Mouse (Mus musculus) cerebellum, adult 11 months (tissue): ENCODE data around the gene Galm.
"Not testable (repeated sequence)": the region's sequence is repeated elsewhere in the genome, so short reads cannot be mapped to it uniquely, and the experiment has no call there.

ENCODE experiments used
- DNase-seq: peaks from one replicate; pipeline ENCODE4 v3.0.0; 2022

The Galm gene

GRCm38 (mm10) chr17:80167436-80167835 lies 40.2 kb downstream of the Galm start:
- DNase-seq = no peak

- DNase-seq = no peak
These were observed 40.6 kb downstream of the Galm start for GRCm38 (mm10) chr17:80167851-80168251.

DNA sequence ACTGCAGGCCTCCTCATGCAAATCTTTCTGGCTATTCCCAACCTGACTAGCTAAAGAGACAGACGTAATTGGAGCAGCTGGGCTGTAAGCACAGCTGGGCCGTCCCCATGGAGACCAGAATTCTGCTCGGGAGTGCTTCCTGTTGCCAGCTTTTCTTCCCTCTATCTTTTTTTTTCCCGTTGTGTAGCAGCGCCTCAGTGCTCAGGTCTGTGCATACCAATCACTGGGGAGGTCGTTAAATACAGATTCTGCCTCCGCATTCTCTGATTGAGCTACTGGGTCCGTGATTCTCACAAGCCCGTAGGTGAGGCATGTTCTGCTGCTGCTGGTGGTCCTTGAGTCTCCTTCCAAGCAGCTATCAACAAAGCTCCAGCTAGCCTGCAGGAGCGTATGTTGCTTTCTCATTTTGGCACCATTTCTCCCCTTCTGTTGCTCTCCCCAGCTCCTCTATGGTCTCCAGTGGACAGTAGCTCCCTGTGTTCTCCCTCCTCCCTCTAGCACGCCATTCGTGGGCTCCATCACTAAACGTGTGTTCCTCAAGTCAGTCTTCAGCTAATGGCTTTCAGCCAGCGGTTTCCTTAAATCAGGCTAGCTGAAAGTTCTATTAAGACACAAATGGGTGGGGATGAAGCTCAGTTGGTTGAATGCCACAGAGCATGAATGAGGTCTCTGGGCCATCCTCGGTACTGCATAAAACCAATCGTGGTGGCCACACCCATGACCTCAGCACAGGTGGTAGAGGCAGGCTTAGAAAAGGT lies 41.3 kb downstream of the Galm start:
- peak; percentile 45 for DNase-seq

- DNase-seq = no peak
These were observed 42.5 kb downstream of the Galm start for GRCm38 (mm10) chr17:80169792-80170191.

DNA sequence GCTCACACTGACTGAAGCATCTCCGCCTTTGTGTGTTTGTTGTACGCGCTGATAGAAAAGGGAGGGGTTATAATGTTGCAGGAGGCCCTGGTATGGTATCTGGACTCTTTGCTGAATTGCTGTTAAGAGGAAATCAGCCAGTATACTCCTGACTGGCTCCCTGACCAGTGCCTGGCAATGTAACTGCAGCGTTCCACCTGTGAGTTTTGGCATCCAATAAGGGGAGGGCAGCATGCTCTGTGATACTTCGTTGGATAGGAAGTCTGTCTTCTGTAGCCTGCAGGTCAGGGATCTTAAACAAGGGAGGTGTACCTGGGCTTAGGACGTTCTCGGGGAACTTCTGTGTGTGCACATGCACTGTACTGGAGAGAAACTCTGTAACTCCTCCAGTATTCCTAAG lies 43.7 kb downstream of the Galm start:
- peak; percentile 58 for DNase-seq

DNA sequence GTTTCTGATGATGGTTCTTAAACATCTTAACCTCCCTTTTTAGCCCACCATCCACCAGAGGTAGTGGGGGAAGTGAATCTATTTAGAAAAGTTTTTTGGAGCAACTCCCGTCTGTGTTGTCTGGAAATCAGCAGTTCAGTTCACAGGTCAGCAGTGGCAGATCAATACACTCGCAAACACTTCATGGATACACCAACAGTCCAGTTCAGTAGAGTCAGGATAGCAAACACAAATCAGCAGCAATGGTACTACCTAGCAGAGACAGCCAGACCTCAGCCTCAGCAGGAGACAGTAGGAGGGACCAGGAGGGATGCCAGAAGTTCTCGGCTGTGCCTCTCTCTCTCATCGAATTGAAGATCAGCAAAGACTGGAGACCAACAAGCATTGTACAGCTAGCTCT lies 44.7 kb downstream of the Galm start:
- no peak for DNase-seq

- DNase-seq = no peak
These were observed 45.5 kb downstream of the Galm start for GRCm38 (mm10) chr17:80172761-80173160.

- no peak for DNase-seq
These were observed 46.4 kb downstream of the Galm start for GRCm38 (mm10) chr17:80173708-80174107.

DNA sequence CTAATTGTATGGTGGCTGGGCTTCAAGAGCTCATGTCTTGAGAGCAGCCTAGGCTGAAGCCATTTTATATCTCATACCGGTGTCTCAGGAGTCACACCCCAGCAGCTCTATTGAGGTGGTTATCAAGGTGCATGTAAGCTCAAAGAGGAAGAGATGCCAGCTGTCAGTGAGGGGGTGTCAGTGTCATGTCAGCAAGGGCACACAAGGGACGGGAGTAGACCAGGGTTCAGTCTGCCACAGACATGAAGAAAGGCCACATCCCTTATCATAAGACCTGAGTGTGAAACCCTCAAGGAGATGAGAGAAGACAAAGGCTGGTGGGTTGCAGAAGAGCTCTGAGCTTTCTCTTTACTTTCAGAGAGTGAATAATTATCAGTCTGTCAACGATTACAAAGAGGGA lies 46.9 kb downstream of the Galm start:
- DNase-seq = no peak

- DNase-seq = no peak
These were observed 47.6 kb downstream of the Galm start for GRCm38 (mm10) chr17:80174699-80175385.

DNA sequence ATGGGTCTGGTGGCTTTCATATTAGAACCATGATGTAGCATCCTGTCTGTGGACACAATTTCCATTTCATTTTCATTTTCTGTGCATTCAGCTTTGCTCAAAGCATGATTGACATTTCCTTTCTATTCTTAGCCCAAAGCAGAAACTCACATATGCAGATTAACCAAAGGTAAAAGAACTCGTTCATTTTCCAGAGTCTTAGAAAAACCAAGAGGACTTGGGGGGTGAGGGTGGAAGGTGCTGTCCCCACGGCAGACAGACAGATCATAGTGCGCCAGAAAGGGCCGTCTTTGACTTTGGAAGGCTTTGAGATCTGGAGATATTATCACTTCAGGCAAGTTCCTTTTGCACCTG lies 48.1 kb downstream of the Galm start:
- DNase-seq = no peak

DNA sequence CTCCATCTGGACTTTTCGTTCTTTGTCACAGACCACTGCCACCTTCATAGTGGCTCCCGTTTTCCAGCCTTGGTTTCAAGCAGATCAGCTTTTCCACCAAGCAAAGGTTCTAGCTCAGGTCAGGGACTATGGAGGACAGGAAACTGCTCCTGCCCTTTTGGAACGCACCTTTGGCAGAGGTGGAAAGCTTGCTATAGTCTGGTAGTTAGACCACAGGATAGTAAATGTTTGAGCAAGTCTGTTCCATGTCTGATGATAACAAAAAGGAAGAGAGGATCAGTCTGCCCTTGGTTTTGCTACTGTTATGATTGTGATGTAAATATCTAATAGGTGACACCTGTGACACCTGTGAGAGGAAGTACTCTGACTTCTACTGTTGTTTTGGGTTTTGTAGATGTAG lies 48.7 kb downstream of the Galm start:
- DNase-seq = no peak

DNA sequence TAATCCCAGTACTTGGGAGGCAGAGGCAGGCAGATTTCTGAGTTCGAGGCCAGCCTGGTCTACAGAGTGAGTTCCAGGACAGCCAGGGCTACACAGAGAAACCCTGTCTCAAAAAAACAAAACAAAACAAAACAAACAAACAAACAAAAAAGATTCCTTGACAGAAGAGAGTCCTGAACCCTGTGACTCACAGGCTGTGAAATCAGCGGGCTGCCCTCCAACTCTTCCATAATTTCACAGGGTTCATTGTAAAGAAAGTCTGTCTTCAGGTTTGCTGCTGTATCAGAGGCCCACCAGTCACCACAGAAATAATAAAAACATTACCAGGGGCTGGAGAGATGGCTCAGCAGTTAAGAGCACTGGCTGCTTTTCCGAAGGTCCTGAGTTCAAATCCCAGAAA lies 51.6 kb downstream of the Galm start:
- not testable (repeated sequence) for DNase-seq

GRCm38 (mm10) chr17:80179959-80180358 lies 52.7 kb downstream of the Galm start:
- DNase-seq = peak; percentile 67

GRCm38 (mm10) chr17:80180468-80180867 lies 53.2 kb downstream of the Galm start:
- no peak for DNase-seq

DNA sequence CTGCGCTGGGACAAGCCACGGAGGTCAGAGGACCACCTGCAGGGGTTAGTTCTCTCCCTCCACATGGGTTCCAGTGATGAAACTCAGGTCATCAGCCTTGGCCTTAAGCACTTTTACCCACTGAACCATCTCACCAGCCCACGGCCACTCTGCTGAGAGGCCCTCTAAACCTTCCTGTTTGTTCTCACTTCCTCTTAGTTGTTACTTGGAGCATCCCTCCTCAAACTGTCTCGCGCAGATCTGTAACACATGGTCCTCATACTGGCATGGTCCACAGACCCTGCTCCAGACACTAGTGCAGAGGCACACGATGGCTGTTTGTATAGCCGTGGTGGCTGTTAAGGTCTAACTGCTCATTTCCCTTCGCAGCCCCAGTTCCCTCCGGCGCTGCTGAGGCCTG lies 56.3 kb downstream of the Galm start:
- DNase-seq = no peak

GRCm38 (mm10) chr17:80193075-80193474 lies 65.8 kb downstream of the Galm start:
- DNase-seq = no peak

DNA sequence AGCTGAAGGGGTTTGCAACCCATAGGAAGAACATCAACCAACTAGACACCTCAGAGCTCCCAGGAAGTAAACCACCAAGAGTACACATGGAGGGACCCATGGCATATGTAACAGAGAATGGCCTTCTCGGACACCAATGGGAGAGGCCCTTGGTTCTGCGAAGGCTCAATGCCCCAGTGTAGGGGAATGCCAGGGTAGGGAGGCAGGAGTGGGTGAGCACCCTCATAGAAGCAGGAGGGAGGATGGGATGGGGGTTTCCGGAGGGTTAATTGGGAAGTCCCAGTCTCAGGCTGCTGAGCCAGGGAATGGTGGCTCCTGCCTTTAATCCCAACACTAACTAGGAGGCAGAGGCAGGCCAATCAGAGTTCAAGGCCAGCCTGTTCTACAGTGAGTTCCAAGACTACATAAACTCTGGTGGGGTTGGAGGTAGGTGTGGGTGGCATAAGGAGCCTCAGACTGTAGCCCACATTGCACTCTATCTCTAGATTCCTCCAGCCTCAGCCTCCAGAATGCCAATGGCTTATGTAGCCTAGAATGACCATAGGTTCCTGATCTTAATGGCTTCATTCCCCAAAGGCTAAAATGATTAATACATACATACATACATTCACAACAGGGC lies 72.0 kb downstream of the Galm start:
- no peak for DNase-seq

DNA sequence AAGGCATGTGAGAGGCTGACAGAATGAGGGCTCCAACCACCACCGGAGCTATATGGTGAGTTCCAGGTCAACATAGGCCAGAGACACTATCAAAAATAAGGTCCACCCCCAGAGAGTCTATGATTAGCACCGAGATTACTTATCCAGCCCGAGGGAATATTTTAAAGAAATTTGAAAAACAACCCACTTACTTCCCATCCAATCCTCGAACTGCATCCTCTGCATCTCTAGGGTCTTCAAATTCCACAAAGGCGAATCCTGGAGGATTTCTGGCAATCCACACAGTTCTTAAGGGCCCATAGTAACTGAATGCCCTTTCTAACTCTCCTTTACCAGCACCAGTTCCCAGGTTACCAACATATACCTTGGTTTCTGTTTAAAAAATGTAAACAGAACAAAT lies 78.4 kb downstream of the Galm start:
- DNase-seq = no peak

DNA sequence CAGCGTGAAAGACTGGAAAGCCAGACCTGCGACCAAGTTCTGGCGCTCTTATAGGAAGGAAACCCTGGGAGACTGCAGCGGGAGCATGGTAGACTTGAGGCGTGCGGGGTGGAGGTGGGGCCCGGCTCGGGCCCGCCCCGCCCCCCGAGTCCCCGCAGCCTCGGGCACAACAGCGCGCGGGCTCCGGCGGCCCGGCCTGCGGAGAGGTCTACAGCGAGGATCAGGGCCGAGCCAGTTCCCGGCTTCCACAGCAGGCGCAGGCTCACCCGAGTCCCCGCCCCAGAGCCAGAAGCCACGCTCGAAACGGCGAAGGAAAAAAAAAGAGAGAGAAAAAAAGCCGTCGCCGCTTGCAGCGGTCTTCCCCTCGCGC lies 79.0 kb downstream of the Galm start:
- peak; percentile 56 for DNase-seq

DNA sequence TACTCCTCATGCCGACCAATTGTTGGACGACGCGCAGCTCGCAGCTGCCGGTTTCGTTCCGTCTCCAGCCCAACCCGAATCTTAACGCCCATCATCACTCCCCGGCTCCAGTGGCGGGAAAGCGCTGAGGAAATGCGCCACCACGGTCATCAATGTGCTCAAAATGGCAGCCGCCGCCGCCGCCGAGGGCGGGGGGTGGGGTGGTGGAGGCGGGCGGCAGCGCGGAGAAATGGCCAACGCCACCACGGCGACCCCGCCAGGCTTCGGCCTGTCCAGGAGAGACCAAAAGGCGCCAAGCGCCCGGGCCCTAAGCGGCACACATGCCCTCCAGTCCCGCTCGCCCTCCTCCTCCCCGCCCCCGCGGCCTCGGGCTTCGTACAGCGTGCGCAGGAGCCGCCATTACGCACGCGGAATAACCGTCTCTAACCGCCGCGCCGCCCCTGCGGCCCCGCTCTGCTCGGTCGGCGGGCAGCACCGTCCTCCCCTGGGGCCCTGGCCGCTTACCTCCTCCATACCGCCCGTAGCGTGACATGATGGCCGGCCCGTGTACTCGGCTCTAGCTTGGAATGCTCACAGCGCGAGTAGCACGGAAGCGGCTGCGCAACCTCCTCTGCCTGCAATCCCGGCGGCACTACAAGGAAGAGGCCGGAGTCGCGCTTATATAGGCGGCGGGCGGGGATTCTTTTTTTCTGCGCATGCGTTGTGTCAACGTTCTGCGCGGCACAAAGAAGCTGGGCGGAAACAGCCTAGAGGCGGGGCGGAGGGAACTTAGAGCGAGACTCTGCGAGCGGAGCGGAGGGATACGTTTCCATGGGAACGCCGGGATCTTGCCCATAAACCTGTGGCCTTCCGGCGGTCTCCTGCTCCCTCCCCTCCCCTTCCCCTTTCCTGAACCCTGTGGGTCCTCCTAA lies 79.7 kb downstream of the Galm start, which contains the start of the genes Srsf7 and Ttc39d:
Gene Srsf7, minus strand, starts transcription at position 637 of the 911 bp plus-strand sequence.
Gene Ttc39d, plus strand, starts transcription at position 790 of the 911 bp plus-strand sequence.
- DNase-seq = peak; percentile 98

DNA sequence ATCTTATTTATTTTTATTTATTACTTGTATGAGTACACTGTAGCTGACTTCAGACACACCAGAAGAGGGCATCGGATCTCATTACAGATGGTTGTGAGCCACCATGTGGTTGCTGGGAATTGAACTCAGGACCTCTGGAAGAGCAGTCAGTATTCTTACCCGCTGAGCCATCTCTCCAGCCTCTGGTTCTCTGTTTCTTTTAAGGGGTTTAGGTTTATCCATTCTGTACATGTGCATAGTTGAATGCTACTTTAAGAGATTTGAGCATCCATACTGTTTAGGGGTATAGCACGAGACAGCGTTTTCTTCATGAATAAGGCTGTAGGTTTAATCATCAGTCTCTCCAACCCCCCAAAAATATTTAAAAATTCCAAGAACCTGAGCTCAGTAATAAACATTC lies 86.7 kb downstream of the Galm start:
- not testable (repeated sequence) for DNase-seq

DNA sequence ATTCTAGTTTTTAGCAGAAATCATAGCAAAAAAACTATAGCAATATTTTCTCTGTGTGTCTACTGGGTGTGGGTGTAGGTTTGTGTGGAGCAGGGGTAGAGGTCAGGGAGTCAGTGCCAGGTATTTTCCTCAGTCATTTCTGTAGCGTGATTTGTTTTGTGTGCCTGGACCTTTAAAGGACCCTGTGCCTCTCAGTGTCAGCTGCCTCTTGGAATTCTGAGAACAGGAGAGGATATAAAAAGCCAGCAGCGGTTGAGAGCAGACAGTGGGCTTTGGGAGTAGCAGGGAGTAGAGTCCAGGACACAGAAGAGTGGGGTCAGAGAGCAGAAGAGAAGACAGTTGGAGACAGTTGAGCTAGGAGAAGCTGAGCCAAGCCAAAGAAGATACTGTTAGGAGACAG lies 92.9 kb downstream of the Galm start:
- no peak for DNase-seq
